1 mouse cellular context compared by ENCODE assay signal in the genomic region with DNA sequence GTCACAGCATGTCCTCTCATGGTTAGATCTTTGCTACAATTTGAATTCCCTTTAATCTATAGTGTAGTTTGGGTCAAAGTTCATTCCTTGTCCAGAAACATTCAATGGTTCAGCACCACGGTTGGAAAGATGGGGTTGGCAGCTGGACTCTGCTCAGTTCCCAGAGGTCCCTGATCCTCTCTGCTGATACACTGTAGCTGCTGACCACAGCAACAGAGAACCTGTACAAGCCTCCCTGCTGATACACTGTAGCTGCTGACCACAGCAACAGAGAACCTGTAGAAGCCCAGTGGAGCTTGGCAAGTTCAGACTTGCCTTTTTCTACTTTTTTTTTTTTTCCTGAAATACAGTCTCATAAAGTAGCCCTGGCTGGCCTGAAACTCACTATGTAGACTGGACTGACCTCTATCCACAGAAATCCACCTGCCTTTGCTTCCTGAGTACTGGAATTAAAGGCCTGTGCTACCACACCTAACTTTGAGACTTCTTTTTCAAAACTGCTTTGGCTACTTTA.
TF ChIP-seq lines count a peak whose summit lies in the region.

No protein-coding gene starts in this region.

TF ChIP-seq in CH12.LX, 34 proteins besides CTCF, POLR2A, EP300 and RAD21:
- TF ChIP-seq ZMIZ1 (IDR thresholded peaks at IDR 0.05; ENCODE audit: low read depth, low read length), result no peak
- peak; percentile 85 for TF ChIP-seq ZNF384 (IDR thresholded peaks at IDR 0.05; ENCODE audit: low read depth, low read length)
- no peak for TF ChIP-seq MAZ (IDR thresholded peaks at IDR 0.05; ENCODE audit: low read depth, low read length)
- no peak for TF ChIP-seq NRF1 (IDR thresholded peaks at IDR 0.05; ENCODE audit: low read depth, low read length)
- peak; percentile 95 for TF ChIP-seq CHD1 (IDR thresholded peaks at IDR 0.05; ENCODE audit: low read depth, low read length)
- TF ChIP-seq BHLHE40 (IDR thresholded peaks at IDR 0.05; ENCODE audit: low read depth, low read length), result no peak
- TF ChIP-seq USF2 (conservative IDR thresholded peaks at IDR 0.05; ENCODE audit: low read depth, low read length), result no peak
- TF ChIP-seq SMC3 (IDR thresholded peaks at IDR 0.05; ENCODE audit: low read depth, low read length), result no peak
- TF ChIP-seq ELF1 (IDR thresholded peaks at IDR 0.05; ENCODE audit: low read depth, low read length), result no peak
- no peak for TF ChIP-seq HCFC1 (IDR thresholded peaks at IDR 0.05; ENCODE audit: low read depth, low read length)
- no peak for TF ChIP-seq JUN (IDR thresholded peaks at IDR 0.05; ENCODE audit: insufficient read depth, low read depth, low read length)
- no peak for TF ChIP-seq JUND (conservative IDR thresholded peaks at IDR 0.05; ENCODE audit: low read depth, low read length)
- no peak for TF ChIP-seq MYC (IDR thresholded peaks at IDR 0.05; ENCODE audit: low read depth, low read length)
- no peak for TF ChIP-seq RCOR1 (conservative IDR thresholded peaks at IDR 0.05; ENCODE audit: low read depth, low read length)
